Mouse (Mus musculus) c-Kit-positive CD71-positive TER-119-positive erythroid progenitor cells, embryonic 14.5 days (primary cell): Measurements from ENCODE around the gene Gm4894.

ENCODE experiments used
- DNase-seq: peaks from one replicate; pipeline ENCODE4 v3.0.0-alpha.2; 2013; ENCODE audit warnings: low spot score

The Gm4894 gene

DNA sequence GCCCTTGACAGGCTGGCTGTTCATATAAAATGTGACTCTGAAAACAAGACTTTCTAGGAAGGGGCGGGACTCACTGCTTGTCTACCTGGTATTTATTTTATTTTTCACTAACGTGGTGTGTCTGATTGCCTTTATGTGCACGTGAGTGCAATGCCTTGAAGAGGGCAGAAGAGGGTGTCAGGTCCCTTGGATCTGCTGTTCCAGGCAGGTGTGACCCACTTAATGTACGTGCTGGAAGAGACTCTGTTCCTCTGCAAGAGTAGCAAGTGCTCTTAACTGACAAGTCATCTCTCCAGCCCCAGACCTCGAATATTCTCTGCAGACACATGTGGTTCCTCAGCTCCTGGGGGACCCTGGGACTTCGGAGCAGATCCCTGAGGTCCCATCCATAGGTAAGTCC is at the start of gene Gm4894:
Gene Gm4894, plus strand, starts transcription at position 301 of the 400 bp plus-strand sequence.
- no peak for DNase-seq

GRCm38 (mm10) chr9:49206331-49206730 is 44.0 kb upstream of the Gm4894 start:
- DNase-seq: no peak

GRCm38 (mm10) chr9:49211493-49211892 is 38.8 kb upstream of the Gm4894 start:
- no peak for DNase-seq

- no peak for DNase-seq
These were observed 35.6 kb upstream of the Gm4894 start for GRCm38 (mm10) chr9:49214734-49215133.

DNA sequence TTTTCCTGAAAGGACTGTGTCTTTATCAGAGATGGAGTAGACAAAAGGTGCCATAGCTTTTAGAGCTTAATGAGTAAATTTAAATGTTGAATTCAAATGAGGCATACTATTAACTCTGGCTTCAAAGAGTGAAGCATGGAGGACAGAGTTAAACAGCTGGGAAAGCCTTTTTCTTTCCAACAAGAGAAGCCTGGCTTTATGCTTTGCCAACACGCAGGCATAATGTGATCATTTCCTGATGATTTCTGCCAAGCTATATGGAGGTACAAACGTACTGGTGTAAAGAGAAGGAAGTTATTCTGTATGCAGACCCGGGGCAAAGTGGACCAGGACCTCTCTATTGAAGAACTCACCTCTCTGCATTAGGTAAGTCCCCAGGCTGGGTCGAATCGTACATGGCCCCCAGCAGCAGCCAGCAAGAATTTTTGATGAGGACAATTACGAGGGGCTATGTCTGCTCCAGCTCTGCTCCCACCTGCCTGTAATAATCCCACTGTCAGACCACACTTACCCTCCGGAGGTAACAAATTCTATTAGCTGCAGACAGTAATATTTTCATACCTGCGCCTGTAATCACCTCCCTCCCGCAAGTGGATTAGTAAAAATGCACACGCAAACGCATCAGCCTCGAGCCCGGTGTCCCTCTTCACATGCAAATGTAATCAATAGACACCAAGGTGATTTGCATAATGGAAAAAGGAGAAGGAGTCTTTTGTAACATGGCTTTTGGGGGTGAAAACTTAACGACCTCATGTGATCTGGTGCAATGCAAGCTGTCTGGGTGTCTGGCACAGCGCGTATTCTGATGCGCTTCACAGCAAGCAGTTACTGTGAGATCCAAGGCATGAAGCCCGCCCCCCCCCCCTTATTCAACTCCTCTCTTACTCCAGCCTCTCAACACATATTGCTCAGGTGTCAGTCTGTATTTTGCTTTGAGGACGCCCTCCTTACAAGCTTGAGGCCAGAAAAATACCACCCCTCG is 32.4 kb upstream of the Gm4894 start:
- no peak for DNase-seq

- DNase-seq: no peak
These were observed 25.8 kb upstream of the Gm4894 start for GRCm38 (mm10) chr9:49224488-49224887.

DNA sequence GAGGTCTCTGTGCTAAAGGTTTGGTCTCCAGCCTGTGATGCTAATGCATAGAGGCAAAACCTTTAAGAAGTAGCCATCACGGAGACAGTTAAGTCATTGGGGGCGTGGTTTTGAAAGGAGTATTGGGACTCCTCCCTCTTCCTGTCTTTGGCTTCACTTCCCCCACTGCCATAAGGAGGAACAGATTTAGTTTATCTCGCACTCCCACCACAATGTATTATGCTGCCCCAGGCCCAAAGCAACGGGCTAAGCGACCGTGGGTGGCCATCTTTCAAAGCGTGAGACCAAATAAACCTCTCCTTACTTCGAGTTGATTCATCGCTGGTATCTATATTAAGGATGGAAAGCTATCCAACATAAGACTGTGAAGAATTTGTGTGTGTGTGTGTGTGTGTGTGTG is 22.9 kb upstream of the Gm4894 start:
- DNase-seq: no peak

GRCm38 (mm10) chr9:49229054-49229453 is 21.3 kb upstream of the Gm4894 start:
- no peak for DNase-seq

- DNase-seq: peak; percentile 10
These were observed 3.5 kb upstream of the Gm4894 start for GRCm38 (mm10) chr9:49246839-49247238.

- DNase-seq: no peak
These were observed 18.6 kb downstream of the Gm4894 start for GRCm38 (mm10) chr9:49268949-49269348.

DNA sequence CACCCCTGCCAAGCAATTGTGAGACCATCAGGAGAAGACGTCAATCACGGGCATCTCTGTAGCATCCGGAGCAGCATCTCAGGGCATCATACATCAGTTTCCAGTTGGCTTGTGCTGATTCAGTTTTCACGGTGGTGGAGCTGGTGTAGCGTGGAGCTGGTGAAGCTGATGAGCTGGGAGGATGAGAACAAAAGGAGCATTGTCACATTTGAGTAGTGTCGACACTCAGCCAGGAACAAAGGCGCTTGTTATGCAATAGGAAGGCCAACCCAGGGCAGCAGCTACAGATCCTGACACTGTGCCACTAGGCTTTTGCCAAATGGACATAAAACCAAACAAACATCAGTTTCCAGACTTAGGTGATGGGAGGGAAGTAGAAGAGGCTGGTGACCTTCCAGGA is 23.2 kb downstream of the Gm4894 start:
- DNase-seq: no peak

GRCm38 (mm10) chr9:49275976-49276375 is 25.6 kb downstream of the Gm4894 start:
- no peak for DNase-seq

DNA sequence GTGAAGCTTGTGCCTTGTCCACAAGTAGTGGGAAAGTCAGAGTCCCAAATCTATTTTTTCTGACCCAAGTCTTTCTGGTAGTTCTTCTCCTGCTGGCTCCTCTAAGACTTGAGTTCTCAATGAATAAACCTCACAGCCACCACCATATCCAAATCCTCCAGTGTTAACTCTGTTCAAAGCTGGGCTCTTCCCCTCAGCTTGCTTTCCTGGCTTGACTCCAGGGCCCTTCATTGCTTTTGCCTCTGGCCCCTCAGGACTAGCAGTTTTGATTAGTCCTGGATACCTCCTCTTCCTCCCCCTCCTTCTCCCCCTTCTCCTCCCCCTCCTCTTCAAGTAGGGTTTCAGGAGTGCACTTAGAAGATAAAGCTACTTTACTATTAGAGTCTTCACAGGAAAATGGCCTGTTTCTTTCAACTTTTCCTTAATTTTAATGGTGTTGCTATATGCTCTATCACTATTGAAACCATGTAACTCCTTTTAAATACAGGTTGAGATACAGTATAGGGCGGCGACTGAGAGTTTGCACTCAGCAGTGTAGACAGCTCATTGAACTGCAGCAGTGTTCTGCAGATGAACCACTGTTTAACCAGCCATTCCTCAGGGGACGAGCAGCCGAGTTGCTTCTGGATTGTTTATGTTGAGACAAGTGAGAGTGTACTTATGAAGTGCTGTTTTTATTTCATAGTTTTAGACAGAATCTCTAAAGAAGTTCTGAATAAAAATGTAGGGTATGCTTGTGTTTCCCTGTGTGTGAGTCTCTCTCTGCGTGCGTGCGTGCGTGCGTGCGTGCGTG is 26.4 kb downstream of the Gm4894 start:
- no peak for DNase-seq

DNA sequence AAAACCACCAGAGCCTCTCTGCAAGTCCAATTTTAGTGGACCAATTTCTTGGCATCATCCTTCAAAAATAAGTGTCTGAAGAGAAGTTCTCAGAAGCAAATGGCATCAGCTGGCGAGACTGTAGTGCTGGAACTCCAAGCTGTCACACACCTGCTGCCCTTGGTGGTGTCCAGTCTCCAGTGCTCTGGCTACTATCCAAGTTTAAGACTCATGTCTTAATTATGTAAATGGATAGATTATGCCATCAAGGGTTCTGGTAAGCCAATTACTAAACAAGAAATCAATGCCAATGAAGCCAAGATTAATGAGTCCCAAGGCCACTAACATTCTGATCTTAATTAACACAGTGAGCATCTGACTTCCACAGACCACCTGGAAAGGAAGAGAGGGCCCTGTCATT is 44.8 kb downstream of the Gm4894 start:
- DNase-seq: no peak

GRCm38 (mm10) chr9:49307576-49307975 is 57.2 kb downstream of the Gm4894 start:
- no peak for DNase-seq

GRCm38 (mm10) chr9:49310821-49311220 is 60.5 kb downstream of the Gm4894 start:
- no peak for DNase-seq

DNA sequence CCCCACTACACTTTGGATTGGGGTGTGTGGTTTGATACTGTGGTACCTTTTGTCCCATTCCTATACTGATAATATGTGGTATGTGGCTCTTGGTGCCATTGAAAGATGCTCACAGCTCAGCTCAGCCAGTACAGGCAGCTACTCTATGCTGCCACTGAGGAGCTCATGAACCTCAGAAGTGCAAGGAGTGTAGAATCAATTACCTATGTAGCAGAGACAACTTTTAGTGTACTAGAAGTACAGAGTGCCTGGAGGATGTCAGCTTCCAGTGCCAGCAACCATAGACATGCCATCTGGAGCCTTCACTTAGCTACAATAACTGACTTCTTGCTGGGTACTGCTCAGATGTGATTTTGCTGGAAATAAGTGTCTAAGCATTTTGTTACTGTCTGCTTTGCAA is 68.3 kb downstream of the Gm4894 start:
- no peak for DNase-seq
